Mouse (Mus musculus) liver, adult 2 months (tissue): Measurements from ENCODE around the gene Arhgdig.

Source experiments
- CTCF ChIP-seq: fragments of 200-500 bp; IDR thresholded peaks from 2 replicates; pipeline ENCODE4 v1.5.1; 2011; ENCODE audit warnings: low read depth, low read length, control low read depth
- POLR2A ChIP-seq: fragments of 200-500 bp; IDR thresholded peaks from 2 replicates; pipeline ENCODE4 v1.6.1; 2011; ENCODE audit warnings: low read length, control low read depth; ENCODE audit not compliant: insufficient read depth; ENCODE audit errors: extremely low read depth

- TF ChIP-seq POLR2A: no peak
- TF ChIP-seq CTCF: no peak
Measured at GRCm38 (mm10) chr17:26187592-26187991, 20.0 kb downstream of the Arhgdig start.
